Mouse (Mus musculus): ENCODE measurements around the gene Fcgr2b.

GRCm38 (mm10) chr1:170997756-170998655 lies 21.7 kb upstream of the Fcgr2b start:
- TF ChIP-seq CTCF (IDR thresholded peaks at IDR 0.05; ENCODE audit: low read depth, low read length) (no peak), POLR2A (IDR thresholded peaks at IDR 0.05; ENCODE audit: extremely low read depth, insufficient read depth, low read length) (no peak)
